Mouse (Mus musculus) hindbrain, embryonic 14.5 days (tissue): ENCODE data around the gene Rhod. TPM values are rescaled to one million over a fixed set of nuclear protein-coding genes. Genes with fewer than 3 reads are reported as not detected.

Source experiments
- ATAC-seq: fragments of 200-750 bp; cut with Nextera tagmentation; 2 replicates; pipeline ENCODE4 v1.8.0; 2017; ENCODE audit warnings: moderate number of reproducible peaks, mild to moderate bottlenecking, moderate TSS enrichment, moderate library complexity; ENCODE audit not compliant: low FRiP score
- DNase-seq: peaks from one replicate; pipeline ENCODE4 v3.0.0-alpha.2; 2015; ENCODE audit warnings: low spot score
- H3K27ac ChIP-seq: fragments of 300-500 bp; sonication (generic); 2 replicates; pipeline ENCODE4 v1.5.1; 2014; ENCODE audit warnings: mild to moderate bottlenecking, moderate library complexity
- H3K27me3 ChIP-seq: fragments of 300-500 bp; sonication (generic); 2 replicates; pipeline ENCODE4 v1.6.1; 2014; ENCODE audit warnings: mild to moderate bottlenecking, low read length, mixed read lengths; ENCODE audit not compliant: control insufficient read depth, insufficient read depth
- H3K36me3 ChIP-seq: fragments of 300-500 bp; sonication (generic); replicated peaks from 2 replicates; pipeline ENCODE4 v1.6.1; 2014; ENCODE audit not compliant: control insufficient read depth, insufficient read depth
- H3K4me1 ChIP-seq: fragments of 300-500 bp; sonication (generic); replicated peaks from 2 replicates; pipeline ENCODE4 v1.6.1; 2014; ENCODE audit warnings: antibody characterized with exemption, low read length, mixed read lengths; ENCODE audit not compliant: control insufficient read depth, insufficient read depth
- H3K4me2 ChIP-seq: fragments of 300-500 bp; sonication (generic); replicated peaks from 2 replicates; pipeline ENCODE4 v1.6.1; 2014; ENCODE audit warnings: mild to moderate bottlenecking, moderate library complexity
- H3K4me3 ChIP-seq: fragments of 300-500 bp; sonication (generic); replicated peaks from 2 replicates; pipeline ENCODE4 v1.5.1; 2014; ENCODE audit warnings: mild to moderate bottlenecking, low read length
- H3K9ac ChIP-seq: fragments of 300-500 bp; sonication (generic); 2 replicates; pipeline ENCODE4 v1.6.1; 2014
- H3K9me3 ChIP-seq: fragments of 300-500 bp; sonication (generic); 2 replicates; pipeline ENCODE4 v1.6.1; 2016; ENCODE audit warnings: low read length; ENCODE audit not compliant: control insufficient read depth
- WGBS: fragments of 180-500 bp; shearing (Covaris S2); extraction: QIAGEN DNeasy Blood & Tissue Kit; methylation state at CpG from one replicate; pipeline ENCODE4 v1.1.7; 2014; 5-methylcytosine and 5-hydroxymethylcytosine counted together
- polyA plus RNA-seq: library from polyadenylated mRNA; unstranded; fragments of >200 nt; fragmentation: Nextera tagmentation; extraction: Ambion mirVana; gene quantifications from 2 replicates; pipeline ENCODE4 v1.2.1, GENCODE M21; 2014

Rhod gene
- polyA plus RNA-seq, 1 experiment from 2014 or later = 7.2 TPM

GRCm38 (mm10) chr19:4425610-4426366 lies 13.4 kb downstream of the Rhod start:
- ATAC-seq (no peak), DNase-seq (no peak)
- 79% methylated on average over 19 of the region's 19 CpGs for WGBS
- H3K4me2 ChIP-seq = no peak overlapping the region
- H3K36me3 ChIP-seq = no peaks in the 10 kb centered on the region
- no peak overlapping the region for H3K9ac ChIP-seq
- no peaks in the 10 kb centered on the region for H3K9me3 ChIP-seq
- no peak overlapping the region for H3K27ac ChIP-seq
- no peaks in the 10 kb centered on the region for H3K27me3 ChIP-seq
- no peaks in the 10 kb centered on the region for H3K4me1 ChIP-seq
- no peak overlapping the region for H3K4me3 ChIP-seq

DNA sequence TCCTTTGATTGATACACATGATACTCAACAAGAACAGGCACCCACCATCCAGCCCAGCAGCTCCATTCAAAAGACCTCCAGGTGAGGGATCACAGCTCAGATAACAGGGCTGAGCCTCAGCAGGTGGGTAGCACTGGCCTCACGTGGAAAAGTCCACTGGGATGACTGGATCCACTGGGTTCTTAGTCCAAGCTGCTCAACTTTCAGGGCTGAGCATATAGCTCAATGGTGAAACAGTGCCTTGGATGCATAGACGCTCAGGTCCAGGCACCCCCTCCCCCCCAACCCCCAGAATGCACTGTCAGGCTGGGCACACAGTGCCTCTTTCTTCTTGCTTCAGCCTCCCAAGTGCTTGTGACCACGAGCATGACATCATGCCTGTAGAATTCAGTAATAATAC lies 16.2 kb downstream of the Rhod start:
- WGBS = 77% methylated on average over 3 of the region's 3 CpGs
- Histone ChIP-seq H3K4me3 (no peak overlapping the region), H3K27me3 (no peaks in the 10 kb centered on the region), H3K9me3 (no peaks in the 10 kb centered on the region), H3K9ac (no peak overlapping the region), H3K27ac (no peak overlapping the region), H3K36me3 (no peaks in the 10 kb centered on the region), H3K4me2 (no peak overlapping the region), H3K4me1 (no peaks in the 10 kb centered on the region)
- ATAC-seq = no peak
- DNase-seq = no peak

DNA sequence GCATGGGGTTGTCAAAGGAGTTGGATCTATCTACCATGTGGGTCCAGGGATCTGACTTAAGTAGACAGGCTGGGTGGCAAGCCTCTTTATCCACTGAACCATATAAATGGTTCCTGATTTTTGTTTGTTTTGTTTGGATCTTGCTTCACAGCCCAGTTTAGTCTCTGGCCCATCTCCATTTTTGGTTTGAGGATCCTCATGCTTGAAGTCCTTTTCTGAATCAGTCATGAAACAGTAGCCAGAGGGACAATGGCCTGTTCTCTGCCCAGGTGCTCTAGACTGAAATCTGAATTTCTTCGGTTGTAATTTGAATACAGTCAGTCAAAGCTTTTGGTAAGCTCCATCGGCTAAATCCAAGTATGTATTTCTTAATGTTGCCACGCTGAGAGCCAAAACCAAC lies 16.7 kb downstream of the Rhod start:
- no peaks in the 10 kb centered on the region for H3K9me3 ChIP-seq
- H3K4me3 ChIP-seq = no peak overlapping the region
- no peaks in the 10 kb centered on the region for H3K4me1 ChIP-seq
- H3K27ac ChIP-seq = no peak overlapping the region
- DNase-seq (no peak), ATAC-seq (no peak)
- H3K4me2 ChIP-seq = no peak overlapping the region
- H3K36me3 ChIP-seq = no peaks in the 10 kb centered on the region
- WGBS = 96% methylated on average over 3 of the region's 3 CpGs
- no peaks in the 10 kb centered on the region for H3K27me3 ChIP-seq
- H3K9ac ChIP-seq = no peak overlapping the region

DNA sequence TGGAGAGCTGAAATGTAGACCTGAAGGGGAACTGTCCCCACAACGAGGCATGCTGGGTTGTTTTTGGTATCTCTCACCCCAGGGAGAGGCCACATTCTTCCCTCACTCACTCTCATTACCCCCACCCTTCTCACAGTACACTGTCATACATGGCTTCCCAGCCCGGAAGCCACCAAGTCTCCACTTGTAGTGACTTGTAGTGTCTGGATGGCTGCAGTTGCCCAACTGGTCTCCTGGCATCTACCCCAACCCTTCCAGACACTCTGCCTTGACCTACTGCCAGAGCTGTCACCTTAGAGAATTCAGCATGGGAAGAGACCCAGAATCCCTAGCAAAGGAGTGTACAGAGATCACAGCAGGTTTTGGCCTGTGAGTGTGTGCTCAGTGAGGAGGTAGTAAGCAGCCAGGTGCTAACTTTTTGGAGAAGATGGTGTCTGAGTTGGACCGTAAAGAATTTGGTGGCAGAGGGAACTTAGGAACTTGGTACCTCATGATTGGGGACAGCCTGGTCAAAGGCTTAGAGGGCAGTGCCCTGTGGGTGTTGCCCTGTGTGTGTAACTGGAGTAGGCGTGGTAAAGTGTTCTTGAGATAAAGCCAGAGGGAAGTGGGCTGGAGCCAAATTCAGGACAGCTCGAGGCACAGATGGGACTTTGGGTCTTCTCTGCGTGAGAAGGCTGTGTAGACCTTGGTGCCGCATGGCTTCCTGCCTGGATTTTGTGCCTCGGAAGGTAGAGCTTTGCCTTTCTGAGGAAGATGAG lies 18.9 kb downstream of the Rhod start:
- Histone ChIP-seq H3K4me1 (no peaks in the 10 kb centered on the region), H3K27ac (no peak overlapping the region), H3K4me2 (no peak overlapping the region), H3K4me3 (no peak overlapping the region), H3K36me3 (no peaks in the 10 kb centered on the region), H3K9me3 (no peaks in the 10 kb centered on the region), H3K27me3 (no peaks in the 10 kb centered on the region), H3K9ac (no peak overlapping the region)
- 87% methylated on average over 8 of the region's 8 CpGs for WGBS
- no peak for DNase-seq
- no peak for ATAC-seq

- H3K4me1 ChIP-seq = no peaks in the 10 kb centered on the region
- H3K36me3 ChIP-seq = no peaks in the 10 kb centered on the region
- DNase-seq = no peak
- no peak overlapping the region for H3K4me3 ChIP-seq
- no peaks in the 10 kb centered on the region for H3K9me3 ChIP-seq
- H3K4me2 ChIP-seq = no peak overlapping the region
- no peak overlapping the region for H3K27ac ChIP-seq
- 94% methylated on average over 5 of the region's 5 CpGs for WGBS
- H3K27me3 ChIP-seq = no peaks in the 10 kb centered on the region
- no peak overlapping the region for H3K9ac ChIP-seq
- ATAC-seq = no peak
Observed at GRCm38 (mm10) chr19:4419711-4420110, 19.5 kb downstream of the Rhod start.

- no peaks in the 10 kb centered on the region for H3K36me3 ChIP-seq
- 0 out of 2 replicates have a peak, but pooled peaks cover 2% of the 10 kb centered on the region for H3K9me3 ChIP-seq
- no peak overlapping the region for H3K27ac ChIP-seq
- DNase-seq = no peak
- no peak overlapping the region for H3K4me3 ChIP-seq
- H3K4me2 ChIP-seq = no peak overlapping the region
- H3K27me3 ChIP-seq = no peaks in the 10 kb centered on the region
- no peak for ATAC-seq
- H3K9ac ChIP-seq = no peak overlapping the region
- no peaks in the 10 kb centered on the region for H3K4me1 ChIP-seq
Observed at GRCm38 (mm10) chr19:4417713-4418112, 21.5 kb downstream of the Rhod start.

GRCm38 (mm10) chr19:4417183-4417582 lies 22.0 kb downstream of the Rhod start:
- no peak overlapping the region for H3K4me3 ChIP-seq
- H3K4me1 ChIP-seq = no peaks in the 10 kb centered on the region
- 0% methylated on average over 1 of the region's 1 CpGs for WGBS
- ATAC-seq (no peak), DNase-seq (peak; percentile 65)
- H3K36me3 ChIP-seq = no peaks in the 10 kb centered on the region
- no peaks in the 10 kb centered on the region for H3K27me3 ChIP-seq
- H3K27ac ChIP-seq = no peak overlapping the region
- no peak overlapping the region for H3K9ac ChIP-seq
- 0 out of 2 replicates have a peak, but pooled peaks cover 2% of the 10 kb centered on the region for H3K9me3 ChIP-seq
- no peak overlapping the region for H3K4me2 ChIP-seq

GRCm38 (mm10) chr19:4414631-4415030 lies 24.6 kb downstream of the Rhod start:
- 80% methylated on average over 1 of the region's 1 CpGs for WGBS
- no peak overlapping the region for H3K4me2 ChIP-seq

GRCm38 (mm10) chr19:4409062-4409461 lies 30.2 kb downstream of the Rhod start:
- WGBS = 73% methylated on average over 2 of the region's 2 CpGs
- ATAC-seq = no peak

More at GRCm38 (mm10) chr19:4414631-4415030, 24.6 kb downstream of the Rhod start:
- Histone ChIP-seq H3K9ac (no peak overlapping the region), H3K4me3 (no peak overlapping the region), H3K9me3 (0 out of 2 replicates have a peak, but pooled peaks cover 2% of the 10 kb centered on the region), H3K36me3 (no peaks in the 10 kb centered on the region), H3K27me3 (no peaks in the 10 kb centered on the region), H3K4me1 (no peaks in the 10 kb centered on the region), H3K27ac (no peak overlapping the region)
- ATAC-seq = no peak
- DNase-seq = no peak

More at GRCm38 (mm10) chr19:4409062-4409461, 30.2 kb downstream of the Rhod start:
- Histone ChIP-seq H3K9me3 (0 out of 2 replicates have a peak, but pooled peaks cover 2% of the 10 kb centered on the region), H3K4me3 (no peak overlapping the region), H3K27ac (no peak overlapping the region), H3K9ac (no peak overlapping the region), H3K27me3 (no peaks in the 10 kb centered on the region), H3K4me2 (no peak overlapping the region), H3K4me1 (no peaks in the 10 kb centered on the region), H3K36me3 (no peaks in the 10 kb centered on the region)
- no peak for DNase-seq
